Mouse (Mus musculus): ENCODE data around the gene Fam19a4. TPM values are rescaled to one million over a fixed set of nuclear protein-coding genes. Genes with fewer than 3 reads are reported as not detected.
"Not testable (repeated sequence)": the region's sequence is repeated elsewhere in the genome, so short reads cannot be mapped to it uniquely, and the experiment has no call there.

The Fam19a4 gene
- total RNA-seq, 2 experiments from 2014 or later: 0.20 to 0.31 TPM

DNA sequence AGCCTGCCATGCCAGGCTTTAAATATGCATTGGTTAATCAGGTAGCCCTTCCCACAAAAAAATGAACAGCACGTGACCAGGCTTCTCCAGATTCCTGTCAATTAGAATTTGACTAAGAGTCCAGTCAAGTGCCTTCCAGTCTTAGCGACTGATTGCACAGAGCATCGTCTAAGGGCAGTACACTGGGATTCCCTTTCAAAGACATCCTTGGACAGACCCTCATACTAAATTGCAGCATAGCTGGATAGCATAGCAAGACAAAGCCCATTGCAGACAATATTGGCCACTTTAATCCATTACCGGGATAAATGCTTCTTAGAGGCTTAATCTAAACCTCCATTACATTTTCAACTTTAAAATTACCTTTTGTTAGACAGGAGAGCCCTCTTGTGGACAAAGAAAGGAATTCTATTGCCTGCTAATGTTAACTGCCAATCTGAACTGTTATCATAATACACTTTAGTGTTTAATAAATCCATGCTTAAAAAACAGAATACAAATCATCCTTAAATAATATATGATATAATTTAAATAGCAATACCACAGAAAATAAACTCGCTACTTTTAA is 33.0 kb downstream of the Fam19a4 start:
- Histone ChIP-seq H3K4me3 (no peak overlapping the region), H3K27ac (no peak overlapping the region)
- no peak for DNase-seq
- TF ChIP-seq CTCF (IDR thresholded peaks at IDR 0.05): peak; percentile 60
- intact Hi-C loops (cut with DNase I): loop anchor here (10.0 kb wide), 1 partner anchor 78 kb away; no protein-coding TSS in a partner anchor

- intact Hi-C loops (cut with DNase I): no loop called here
- TF ChIP-seq CTCF (IDR thresholded peaks at IDR 0.05): no peak
- no peak overlapping the region for H3K27ac ChIP-seq
- no peak for DNase-seq
- no peak overlapping the region for H3K4me3 ChIP-seq
Observed at GRCm38 (mm10) chr6:97019323-97019722, 40.9 kb downstream of the Fam19a4 start.

GRCm38 (mm10) chr6:97016711-97017110 is 43.5 kb downstream of the Fam19a4 start:
- TF ChIP-seq CTCF (IDR thresholded peaks at IDR 0.05): no peak
- intact Hi-C loops (cut with DNase I): no loop called here
- Histone ChIP-seq H3K4me3 (no peak overlapping the region), H3K27ac (no peak overlapping the region)
- DNase-seq: no peak

- DNase-seq: no peak
- Histone ChIP-seq H3K4me3 (no peak overlapping the region), H3K27ac (no peak overlapping the region)
- intact Hi-C loops (cut with DNase I): no loop called here
- TF ChIP-seq CTCF (IDR thresholded peaks at IDR 0.05): no peak
Observed at GRCm38 (mm10) chr6:97016018-97016417, 44.2 kb downstream of the Fam19a4 start.

GRCm38 (mm10) chr6:97006513-97007094 is 53.6 kb downstream of the Fam19a4 start:
- TF ChIP-seq CTCF (IDR thresholded peaks at IDR 0.05): peak; percentile 86
- DNase-seq: peak; percentile 43
- intact Hi-C loops (cut with DNase I): loop anchor here (5.0 kb wide), 2 partner anchors 1784 to 1909 kb away; no protein-coding TSS in a partner anchor
- H3K4me3 ChIP-seq: no peak overlapping the region
- no peak overlapping the region for H3K27ac ChIP-seq

GRCm38 (mm10) chr6:97005038-97005437 is 55.2 kb downstream of the Fam19a4 start:
- DNase-seq: no peak
- intact Hi-C loops (cut with DNase I): loop anchor here (5.0 kb wide), 2 partner anchors 1783 to 1908 kb away; no protein-coding TSS in a partner anchor
- no peak overlapping the region for H3K27ac ChIP-seq
- no peak overlapping the region for H3K4me3 ChIP-seq
- TF ChIP-seq CTCF (IDR thresholded peaks at IDR 0.05): peak; percentile 88

DNA sequence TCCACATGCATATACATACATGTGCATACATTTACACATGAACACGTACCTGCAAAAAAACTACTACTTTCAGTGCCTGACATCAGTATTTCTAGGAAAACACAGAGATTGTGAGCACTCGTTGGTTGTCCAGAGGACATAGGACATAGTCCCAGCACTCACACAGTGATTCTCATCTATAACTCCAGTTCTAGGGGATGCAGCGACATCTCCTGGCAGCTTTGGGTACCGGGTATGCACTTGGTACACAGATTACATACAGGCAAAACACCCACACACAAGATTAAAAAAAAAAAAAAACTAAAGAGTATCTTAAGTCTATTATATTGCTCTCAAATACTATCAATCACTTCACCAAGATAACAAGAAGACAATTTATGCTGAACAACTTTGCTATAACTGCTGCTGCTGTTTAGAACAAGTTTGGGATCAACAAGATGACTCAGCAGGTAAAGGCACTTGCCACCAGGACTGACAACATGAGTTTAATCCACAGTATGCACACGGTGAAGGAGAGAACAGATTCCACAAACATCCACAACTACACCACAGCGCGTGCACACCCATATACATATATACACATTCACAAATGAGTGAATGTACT is 64.6 kb downstream of the Fam19a4 start:
- no peak overlapping the region for H3K4me3 ChIP-seq
- no peak for TF ChIP-seq CTCF (IDR thresholded peaks at IDR 0.05)
- no peak for DNase-seq
- no peak overlapping the region for H3K27ac ChIP-seq
- intact Hi-C loops (cut with DNase I): no loop called here

DNA sequence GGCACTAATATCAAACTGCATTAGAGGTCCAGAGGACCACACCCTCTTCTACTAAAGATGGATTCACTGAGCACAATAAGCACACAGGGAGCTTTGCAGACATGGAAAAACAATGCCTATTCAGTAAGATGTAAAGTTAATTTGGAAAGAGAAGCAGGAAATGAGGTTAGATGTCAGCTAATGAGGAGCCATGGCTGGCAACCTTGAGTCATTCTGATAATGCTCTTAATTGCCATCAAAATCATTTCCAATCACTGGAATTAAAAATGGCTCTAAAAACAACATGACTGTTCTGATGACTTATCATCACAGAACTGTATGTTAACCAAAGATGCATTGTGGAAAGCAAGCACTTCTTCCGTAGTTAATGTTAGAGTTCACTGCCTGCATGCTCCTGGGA is 68.5 kb downstream of the Fam19a4 start:
- no peak for DNase-seq
- intact Hi-C loops (cut with DNase I): no loop called here
- Histone ChIP-seq H3K27ac (no peak overlapping the region), H3K4me3 (no peak overlapping the region)
- no peak for TF ChIP-seq CTCF (IDR thresholded peaks at IDR 0.05)

DNA sequence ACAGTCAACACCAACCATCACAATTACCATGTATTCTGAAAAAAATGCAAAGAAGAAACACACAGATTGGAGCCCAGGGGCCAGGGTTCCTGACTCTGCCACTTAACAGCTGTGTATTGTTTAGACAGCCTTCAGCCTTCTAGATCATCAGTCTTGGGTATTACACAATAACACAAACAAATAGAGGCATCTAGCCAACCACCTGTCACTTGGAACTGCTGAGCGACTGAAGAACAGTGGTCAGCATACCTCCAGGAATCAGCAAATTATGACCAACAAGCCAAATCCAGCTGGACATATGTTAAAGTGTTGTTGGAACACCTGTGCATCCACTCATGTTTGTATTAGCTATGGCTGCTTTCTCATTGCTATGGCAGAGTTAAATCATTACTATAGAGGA is 82.7 kb downstream of the Fam19a4 start:
- DNase-seq: no peak
- intact Hi-C loops (cut with DNase I): no loop called here
- no peak overlapping the region for H3K27ac ChIP-seq
- no peak for TF ChIP-seq CTCF (IDR thresholded peaks at IDR 0.05)
- no peak overlapping the region for H3K4me3 ChIP-seq

DNA sequence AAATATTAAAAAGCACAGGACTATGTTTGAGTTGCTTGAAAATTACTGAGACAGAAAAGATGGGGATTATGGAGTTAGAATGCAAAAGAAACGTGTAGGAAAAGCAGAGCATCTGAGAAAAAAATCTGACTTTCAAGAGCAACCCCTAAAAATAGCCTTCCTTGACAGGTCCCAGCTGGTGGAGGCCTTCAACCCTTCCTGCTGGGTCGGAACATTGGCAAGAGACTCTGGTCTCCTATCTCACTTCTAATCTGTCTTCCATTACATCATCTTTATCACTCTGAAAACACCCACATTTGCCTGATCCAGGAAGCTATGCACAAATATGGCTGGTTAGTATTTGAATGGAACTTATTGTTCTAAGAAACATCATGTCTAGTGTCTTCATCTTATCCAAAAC is 115.4 kb downstream of the Fam19a4 start:
- Histone ChIP-seq H3K27ac (no peak overlapping the region), H3K4me3 (no peak overlapping the region)
- intact Hi-C loops (cut with DNase I): no loop called here
- peak; percentile 21 for DNase-seq
- no peak for TF ChIP-seq CTCF (IDR thresholded peaks at IDR 0.05)

DNA sequence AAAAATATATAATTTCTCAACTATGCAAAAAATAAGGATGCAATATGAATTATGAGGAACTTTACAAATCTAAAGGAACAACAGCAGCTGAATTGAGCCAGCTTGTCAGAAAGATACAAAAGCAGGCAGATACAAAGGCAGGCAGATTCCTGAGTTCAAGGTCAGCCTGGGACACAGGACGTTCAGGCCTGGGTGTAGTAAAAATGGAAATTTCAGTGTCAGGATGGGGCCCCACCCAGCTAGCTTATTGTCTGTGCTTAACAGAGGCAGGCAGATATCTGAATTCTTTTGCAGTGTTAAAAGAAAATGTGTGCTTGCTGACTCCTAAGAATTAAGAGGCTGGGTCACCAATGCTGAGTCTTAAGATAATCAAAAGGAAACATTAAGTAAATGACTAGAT is 124.4 kb downstream of the Fam19a4 start:
- no peak for DNase-seq
- intact Hi-C loops (cut with DNase I): no loop called here
- TF ChIP-seq CTCF (IDR thresholded peaks at IDR 0.05): no peak
- Histone ChIP-seq H3K27ac (no peak overlapping the region), H3K4me3 (no peak overlapping the region)

DNA sequence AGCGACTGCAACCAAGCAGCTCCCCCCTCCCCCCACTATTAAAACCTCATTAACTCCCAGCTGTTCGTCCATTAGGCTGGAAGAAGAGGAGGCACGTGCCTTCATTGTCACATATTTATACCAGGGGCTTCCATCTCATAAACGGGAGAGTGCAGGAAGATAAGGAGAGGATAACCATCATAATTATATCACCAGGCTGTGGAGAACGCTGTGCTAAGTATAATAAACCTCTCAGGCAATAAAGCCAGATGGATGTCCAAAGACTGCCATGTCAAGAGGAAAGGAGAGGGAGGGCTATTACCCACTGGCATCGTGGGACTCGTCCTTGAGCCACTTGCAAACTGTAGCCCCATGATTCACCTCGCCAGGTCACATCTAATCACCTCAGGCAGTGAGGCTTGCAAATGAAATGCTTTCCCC is 151.1 kb downstream of the Fam19a4 start:
- no peak overlapping the region for H3K4me3 ChIP-seq
- TF ChIP-seq CTCF (IDR thresholded peaks at IDR 0.05): no peak
- intact Hi-C loops (cut with DNase I): no loop called here
- DNase-seq: no peak
- H3K27ac ChIP-seq: no peak overlapping the region

GRCm38 (mm10) chr6:96877105-96877504 is 183.1 kb downstream of the Fam19a4 start:
- H3K27ac ChIP-seq; DNase-seq; H3K4me3 ChIP-seq; intact Hi-C loops (cut with DNase I): not testable (repeated sequence)

GRCm38 (mm10) chr6:96876651-96877050 is 183.6 kb downstream of the Fam19a4 start:
- intact Hi-C loops (cut with DNase I); H3K4me3 ChIP-seq; DNase-seq; H3K27ac ChIP-seq: not testable (repeated sequence)

Data from gastrocnemius, adult 2 months (tissue).